Mouse (Mus musculus) hindbrain, embryonic 14.5 days (tissue): ENCODE data around the gene Tspan4. TPM values are rescaled to one million over a fixed set of nuclear protein-coding genes. Genes with fewer than 3 reads are reported as not detected.

Experiments
- ATAC-seq: fragments of 200-750 bp; cut with Nextera tagmentation; 2 replicates; pipeline ENCODE4 v1.8.0; 2017; ENCODE audit warnings: moderate number of reproducible peaks, mild to moderate bottlenecking, moderate TSS enrichment, moderate library complexity; ENCODE audit not compliant: low FRiP score
- DNase-seq: peaks from one replicate; pipeline ENCODE4 v3.0.0-alpha.2; 2015; ENCODE audit warnings: low spot score
- H3K27ac ChIP-seq: fragments of 300-500 bp; sonication (generic); 2 replicates; pipeline ENCODE4 v1.5.1; 2014; ENCODE audit warnings: mild to moderate bottlenecking, moderate library complexity
- H3K27me3 ChIP-seq: fragments of 300-500 bp; sonication (generic); 2 replicates; pipeline ENCODE4 v1.6.1; 2014; ENCODE audit warnings: mild to moderate bottlenecking, low read length, mixed read lengths; ENCODE audit not compliant: control insufficient read depth, insufficient read depth
- H3K36me3 ChIP-seq: fragments of 300-500 bp; sonication (generic); replicated peaks from 2 replicates; pipeline ENCODE4 v1.6.1; 2014; ENCODE audit not compliant: control insufficient read depth, insufficient read depth
- H3K4me1 ChIP-seq: fragments of 300-500 bp; sonication (generic); replicated peaks from 2 replicates; pipeline ENCODE4 v1.6.1; 2014; ENCODE audit warnings: antibody characterized with exemption, low read length, mixed read lengths; ENCODE audit not compliant: control insufficient read depth, insufficient read depth
- H3K4me2 ChIP-seq: fragments of 300-500 bp; sonication (generic); replicated peaks from 2 replicates; pipeline ENCODE4 v1.6.1; 2014; ENCODE audit warnings: mild to moderate bottlenecking, moderate library complexity
- H3K4me3 ChIP-seq: fragments of 300-500 bp; sonication (generic); replicated peaks from 2 replicates; pipeline ENCODE4 v1.5.1; 2014; ENCODE audit warnings: mild to moderate bottlenecking, low read length
- H3K9ac ChIP-seq: fragments of 300-500 bp; sonication (generic); 2 replicates; pipeline ENCODE4 v1.6.1; 2014
- H3K9me3 ChIP-seq: fragments of 300-500 bp; sonication (generic); 2 replicates; pipeline ENCODE4 v1.6.1; 2016; ENCODE audit warnings: low read length; ENCODE audit not compliant: control insufficient read depth
- WGBS: fragments of 180-500 bp; shearing (Covaris S2); extraction: QIAGEN DNeasy Blood & Tissue Kit; methylation state at CpG from one replicate; pipeline ENCODE4 v1.1.7; 2014; 5-methylcytosine and 5-hydroxymethylcytosine counted together
- polyA plus RNA-seq: library from polyadenylated mRNA; unstranded; fragments of >200 nt; fragmentation: Nextera tagmentation; extraction: Ambion mirVana; gene quantifications from 2 replicates; pipeline ENCODE4 v1.2.1, GENCODE M21; 2014

Tspan4 gene
- polyA plus RNA-seq, 1 experiment from 2014 or later: 61.0 TPM

- no peak for DNase-seq
- no peak overlapping the region; the same call in 1 of the 2 replicates for H3K9ac ChIP-seq
- H3K4me3 ChIP-seq: 0 out of 2 replicates have a peak overlapping the region, but pooled peaks have one; percentile 12
- no peak overlapping the region for H3K27ac ChIP-seq
- 47% methylated on average over 7 of the region's 10 CpGs for WGBS
- no peak overlapping the region for H3K4me2 ChIP-seq
- no peaks in the 10 kb centered on the region for H3K9me3 ChIP-seq
- H3K27me3 ChIP-seq: peaks cover 65% of the 10 kb centered on the region
- H3K4me1 ChIP-seq: peaks cover 30% of the 10 kb centered on the region
- peaks cover 8% of the 10 kb centered on the region for H3K36me3 ChIP-seq
- no peak for ATAC-seq
Measured at GRCm38 (mm10) chr7:141465388-141466044, 9.5 kb upstream of the Tspan4 start.

GRCm38 (mm10) chr7:141466045-141466394 lies 9.0 kb upstream of the Tspan4 start:
- Histone ChIP-seq H3K27me3 (peaks cover 60% of the 10 kb centered on the region), H3K4me2 (no peak overlapping the region), H3K9ac (no peak overlapping the region), H3K27ac (no peak overlapping the region), H3K4me3 (no peak overlapping the region), H3K36me3 (peaks cover 13% of the 10 kb centered on the region), H3K9me3 (no peaks in the 10 kb centered on the region), H3K4me1 (peaks cover 30% of the 10 kb centered on the region)
- no peak for ATAC-seq
- DNase-seq: no peak
- WGBS: 87% methylated on average over 7 of the region's 7 CpGs

GRCm38 (mm10) chr7:141466607-141467148 lies 8.4 kb upstream of the Tspan4 start:
- H3K9ac ChIP-seq: peak overlapping the region; percentile 74; the same call in 1 of the 2 replicates

DNA sequence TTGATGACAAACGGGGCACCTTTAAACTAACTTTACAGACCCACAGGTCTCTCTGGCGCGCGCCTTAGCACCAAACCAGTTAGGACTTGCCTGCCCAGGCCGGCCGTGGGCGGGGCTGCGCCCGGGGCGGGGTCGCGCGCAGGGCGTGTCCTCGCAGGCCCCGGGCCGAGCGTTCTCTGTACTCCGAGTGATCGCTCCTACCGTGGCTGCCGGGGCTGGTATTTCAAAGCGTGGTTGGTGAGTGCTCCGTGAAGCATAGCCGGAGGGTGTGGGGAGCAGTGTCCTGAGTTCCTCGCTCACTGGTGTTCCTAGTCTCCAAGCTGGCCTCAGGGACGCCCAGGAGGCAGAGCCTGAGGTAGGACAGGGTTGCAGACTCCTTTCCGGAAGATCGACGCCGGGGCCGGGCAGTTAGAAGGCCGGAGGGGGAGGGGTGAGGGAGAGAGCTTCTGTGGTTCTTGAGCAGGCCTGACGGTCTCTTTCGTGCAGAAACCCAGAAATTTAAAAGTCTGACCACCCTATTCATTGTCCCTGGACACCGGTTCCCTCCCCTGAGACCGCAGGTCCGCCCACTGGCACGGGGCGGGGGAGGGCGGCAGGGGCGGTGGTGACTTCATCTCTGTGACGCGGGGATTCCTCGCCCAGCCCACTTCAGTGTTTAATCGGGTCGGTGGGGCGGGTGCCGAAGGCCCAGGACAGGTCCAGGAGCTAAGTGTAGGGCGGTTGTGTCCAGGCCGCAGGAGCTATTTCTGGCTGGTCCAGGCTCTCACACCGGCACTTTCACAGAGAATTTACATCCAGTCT lies 7.6 kb upstream of the Tspan4 start, which contains the start of gene Cd151:
Cd151 (plus strand) TSS at position 163 of the 801 bp plus-strand sequence.
- Histone ChIP-seq H3K4me2 (peak within 1 kb of the TSS; percentile 71), H3K27ac (peak within 1 kb of the TSS; percentile 89), H3K4me1 (peaks cover 30% of the 10 kb centered on the region), H3K9me3 (no peaks in the 10 kb centered on the region), H3K27me3 (peaks cover 46% of the 10 kb centered on the region), H3K9ac (peak within 1 kb of the TSS; percentile 74), H3K36me3 (peaks cover 26% of the 10 kb centered on the region), H3K4me3 (peak within 1 kb of the TSS; percentile 35)
- WGBS: under 1% methylated on average over 52 of the region's 52 CpGs
- DNase-seq (peak; percentile 63), ATAC-seq (peak; percentile 62)

More at GRCm38 (mm10) chr7:141466607-141467148, 8.4 kb upstream of the Tspan4 start:
- H3K4me3 ChIP-seq: peak overlapping the region; percentile 35
- H3K36me3 ChIP-seq: peaks cover 20% of the 10 kb centered on the region
- no peak for ATAC-seq
- 59% methylated on average over 10 of the region's 10 CpGs for WGBS
- no peaks in the 10 kb centered on the region for H3K9me3 ChIP-seq
- H3K4me1 ChIP-seq: peaks cover 30% of the 10 kb centered on the region
- H3K27me3 ChIP-seq: peaks cover 53% of the 10 kb centered on the region
- DNase-seq: no peak
- peak overlapping the region; percentile 71 for H3K4me2 ChIP-seq
- no peak overlapping the region for H3K27ac ChIP-seq

DNA sequence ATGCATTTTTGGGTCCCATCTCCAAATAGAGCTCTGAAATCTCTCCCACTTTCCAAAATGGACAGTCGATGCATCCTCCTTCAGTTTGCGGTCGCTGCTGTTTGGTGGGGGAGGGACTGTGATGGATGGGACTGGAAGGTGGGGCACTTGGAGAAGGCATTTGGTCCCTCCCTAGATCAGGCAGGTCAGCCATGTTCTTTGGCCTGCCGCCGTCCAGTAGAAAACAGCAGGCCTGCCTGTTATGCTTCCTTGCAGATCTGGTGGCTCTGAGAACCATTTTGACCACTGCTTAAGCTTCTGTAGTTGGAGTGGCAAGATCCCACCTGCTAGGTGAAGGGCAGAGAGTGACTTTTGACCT lies 6.9 kb upstream of the Tspan4 start:
- peaks cover 30% of the 10 kb centered on the region for H3K4me1 ChIP-seq
- H3K27ac ChIP-seq: peak overlapping the region; percentile 89
- peaks cover 31% of the 10 kb centered on the region for H3K36me3 ChIP-seq
- no peak for DNase-seq
- peak overlapping the region; percentile 74 for H3K9ac ChIP-seq
- no peak for ATAC-seq
- peaks cover 38% of the 10 kb centered on the region for H3K27me3 ChIP-seq
- H3K9me3 ChIP-seq: no peaks in the 10 kb centered on the region
- 6% methylated on average over 5 of the region's 5 CpGs for WGBS
- H3K4me3 ChIP-seq: peak overlapping the region; percentile 35
- H3K4me2 ChIP-seq: peak overlapping the region; percentile 71

- peak overlapping the region; percentile 71 for H3K4me2 ChIP-seq
- peaks cover 33% of the 10 kb centered on the region for H3K4me1 ChIP-seq
- H3K9me3 ChIP-seq: no peaks in the 10 kb centered on the region
- ATAC-seq: peak; percentile 83
- DNase-seq: peak; percentile 69
- peak overlapping the region; percentile 74 for H3K9ac ChIP-seq
- H3K36me3 ChIP-seq: peaks cover 31% of the 10 kb centered on the region
- H3K27ac ChIP-seq: peak overlapping the region; percentile 89
- 16% methylated on average over 8 of the region's 8 CpGs for WGBS
- H3K4me3 ChIP-seq: peak overlapping the region; percentile 35
- H3K27me3 ChIP-seq: peaks cover 33% of the 10 kb centered on the region
Measured at GRCm38 (mm10) chr7:141468522-141469211, 6.4 kb upstream of the Tspan4 start.

DNA sequence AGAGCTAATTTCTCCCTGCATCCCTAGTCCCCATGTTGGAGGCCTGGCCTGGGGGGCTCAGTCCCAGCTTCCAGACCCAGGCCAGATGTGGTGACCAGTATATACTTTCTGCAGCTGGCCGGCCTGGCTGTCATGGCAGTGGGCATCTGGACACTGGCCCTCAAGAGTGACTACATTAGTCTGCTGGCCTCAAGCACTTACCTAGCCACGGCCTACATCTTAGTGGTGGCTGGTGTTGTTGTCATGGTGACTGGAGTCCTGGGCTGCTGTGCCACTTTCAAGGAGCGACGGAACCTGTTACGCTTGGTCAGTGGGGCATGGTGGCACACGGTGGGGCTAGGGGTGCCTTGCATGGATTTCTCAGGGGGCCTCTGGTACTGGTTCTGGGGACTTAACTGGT lies 5.7 kb upstream of the Tspan4 start:
- H3K27ac ChIP-seq: peak overlapping the region; percentile 89
- DNase-seq (no peak), ATAC-seq (no peak)
- H3K27me3 ChIP-seq: peaks cover 26% of the 10 kb centered on the region
- H3K4me2 ChIP-seq: peak overlapping the region; percentile 71
- H3K9ac ChIP-seq: peak overlapping the region; percentile 74
- peaks cover 31% of the 10 kb centered on the region for H3K36me3 ChIP-seq
- WGBS: 68% methylated on average over 6 of the region's 6 CpGs
- H3K4me3 ChIP-seq: peak overlapping the region; percentile 35
- no peaks in the 10 kb centered on the region for H3K9me3 ChIP-seq
- peaks cover 40% of the 10 kb centered on the region for H3K4me1 ChIP-seq

DNA sequence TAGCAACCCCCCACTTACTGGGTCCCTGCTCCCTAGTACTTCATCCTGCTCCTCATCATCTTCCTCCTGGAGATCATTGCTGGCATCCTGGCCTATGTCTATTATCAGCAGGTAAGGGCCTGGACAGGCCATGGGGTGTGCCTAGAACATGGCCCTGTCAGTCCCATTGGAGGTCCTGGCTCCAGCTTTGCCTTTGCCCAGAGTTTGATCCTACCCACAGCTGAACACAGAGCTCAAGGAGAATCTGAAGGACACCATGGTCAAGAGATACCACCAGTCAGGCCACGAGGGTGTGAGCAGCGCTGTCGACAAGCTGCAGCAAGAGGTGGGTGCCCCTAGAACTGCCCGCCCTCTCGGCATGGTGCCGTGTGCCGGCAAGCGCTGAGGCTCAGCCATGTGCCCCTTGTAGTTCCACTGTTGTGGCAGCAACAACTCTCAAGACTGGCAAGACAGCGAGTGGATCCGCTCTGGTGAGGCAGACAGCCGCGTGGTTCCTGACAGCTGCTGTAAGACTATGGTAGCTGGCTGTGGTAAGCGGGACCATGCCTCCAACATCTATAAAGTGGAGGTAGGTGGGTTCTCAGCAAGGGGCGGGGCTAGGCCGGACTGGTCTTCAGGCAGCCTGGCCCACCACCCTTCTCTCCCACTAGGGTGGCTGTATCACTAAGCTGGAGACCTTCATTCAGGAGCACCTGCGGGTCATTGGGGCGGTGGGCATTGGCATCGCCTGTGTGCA lies 5.0 kb upstream of the Tspan4 start:
- peak overlapping the region; percentile 74 for H3K9ac ChIP-seq
- ATAC-seq (no peak), DNase-seq (no peak)
- H3K4me1 ChIP-seq: peaks cover 40% of the 10 kb centered on the region
- H3K27me3 ChIP-seq: peaks cover 19% of the 10 kb centered on the region
- 95% methylated on average over 18 of the region's 18 CpGs for WGBS
- H3K4me2 ChIP-seq: peak overlapping the region; percentile 71
- peaks cover 31% of the 10 kb centered on the region for H3K36me3 ChIP-seq
- no peak overlapping the region for H3K27ac ChIP-seq
- no peak overlapping the region for H3K4me3 ChIP-seq
- no peaks in the 10 kb centered on the region for H3K9me3 ChIP-seq
